Mouse (Mus musculus) ES-Bruce4 (cell line): ENCODE measurements at regions not wholly inside any gene's neighbourhood (a gene's known extent, or its start where the extent isn't known, plus 50 kb on each side); places are given as distances from the start of the nearest gene placed in this dataset.

ENCODE experiments used
- H3K27ac ChIP-seq: 2 replicates; pipeline ENCODE4 v1.5.1; 2012; ENCODE audit warnings: low read length, inconsistent platforms; ENCODE audit not compliant: insufficient read depth
- H3K27me3 ChIP-seq: 2 replicates; pipeline ENCODE4 v1.6.1; 2012; ENCODE audit warnings: mild to moderate bottlenecking, low read length, inconsistent platforms; ENCODE audit not compliant: control insufficient read depth, poor library complexity, insufficient read depth, severe bottlenecking
- H3K36me3 ChIP-seq: 2 replicates; pipeline ENCODE4 v1.6.1; 2012; ENCODE audit warnings: inconsistent platforms, mild to moderate bottlenecking, low read length, moderate library complexity; ENCODE audit not compliant: control insufficient read depth, poor library complexity, insufficient read depth, severe bottlenecking
- H3K4me1 ChIP-seq: one replicate; pipeline ENCODE4 v1.8.1; 2011; ENCODE audit warnings: low read length; ENCODE audit not compliant: control insufficient read depth, insufficient read depth
- H3K4me3 ChIP-seq: 2 replicates; pipeline ENCODE4 v1.5.1; 2011; ENCODE audit warnings: low read depth, mild to moderate bottlenecking, low read length
- H3K9ac ChIP-seq: 2 replicates; pipeline ENCODE4 v1.6.1; 2012; ENCODE audit warnings: low read depth, mild to moderate bottlenecking, inconsistent platforms; ENCODE audit not compliant: poor library complexity, severe bottlenecking
- H3K9me3 ChIP-seq: replicated peaks from 2 replicates; pipeline ENCODE4 v1.6.1; 2012; ENCODE audit warnings: mild to moderate bottlenecking, low read length, inconsistent platforms; ENCODE audit not compliant: control insufficient read depth, poor library complexity, insufficient read depth, severe bottlenecking
- CTCF ChIP-seq: IDR thresholded peaks from one replicate; pipeline ENCODE4 v1.8.1; 2011; ENCODE audit warnings: low read depth, low read length
- EP300 ChIP-seq: IDR thresholded peaks from 2 replicates; pipeline ENCODE4 v1.6.1; 2011; ENCODE audit warnings: low read depth, low read length; ENCODE audit not compliant: insufficient read depth
- POLR2A ChIP-seq: IDR thresholded peaks from one replicate; pipeline ENCODE4 v1.8.1; 2011; ENCODE audit warnings: low read length; ENCODE audit not compliant: insufficient read depth

DNA sequence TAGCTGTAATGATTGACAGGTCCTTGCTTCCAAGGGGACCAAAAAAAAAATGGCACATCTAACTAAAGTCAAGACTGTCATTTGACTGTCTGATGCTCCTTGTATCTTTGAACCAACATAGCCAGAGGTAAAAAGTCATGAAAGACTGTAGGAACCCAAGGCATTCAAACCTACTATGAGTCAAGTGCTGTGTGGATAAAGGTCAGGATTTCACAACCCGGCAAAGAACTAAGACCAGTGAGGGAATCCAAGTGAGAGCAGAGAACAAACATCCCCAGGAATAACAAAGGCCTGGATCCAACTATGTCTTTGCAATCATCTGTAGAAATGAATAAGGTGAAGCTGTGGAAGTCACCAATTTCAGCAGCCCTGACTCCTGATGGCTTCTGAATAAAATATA lies 218.2 kb upstream of the Usp24 start:
- H3K9ac ChIP-seq = no peak overlapping the region
- no peak overlapping the region for H3K27ac ChIP-seq
- no peaks in the 10 kb centered on the region; the same call in 1 of the 2 replicates for H3K9me3 ChIP-seq
- no peaks in the 10 kb centered on the region for H3K4me1 ChIP-seq
- TF ChIP-seq POLR2A (no peak), CTCF (no peak), EP300 (no peak)
- H3K27me3 ChIP-seq = no peaks in the 10 kb centered on the region; the same call in 1 of the 2 replicates
- H3K36me3 ChIP-seq = no peaks in the 10 kb centered on the region
- H3K4me3 ChIP-seq = no peak overlapping the region

DNA sequence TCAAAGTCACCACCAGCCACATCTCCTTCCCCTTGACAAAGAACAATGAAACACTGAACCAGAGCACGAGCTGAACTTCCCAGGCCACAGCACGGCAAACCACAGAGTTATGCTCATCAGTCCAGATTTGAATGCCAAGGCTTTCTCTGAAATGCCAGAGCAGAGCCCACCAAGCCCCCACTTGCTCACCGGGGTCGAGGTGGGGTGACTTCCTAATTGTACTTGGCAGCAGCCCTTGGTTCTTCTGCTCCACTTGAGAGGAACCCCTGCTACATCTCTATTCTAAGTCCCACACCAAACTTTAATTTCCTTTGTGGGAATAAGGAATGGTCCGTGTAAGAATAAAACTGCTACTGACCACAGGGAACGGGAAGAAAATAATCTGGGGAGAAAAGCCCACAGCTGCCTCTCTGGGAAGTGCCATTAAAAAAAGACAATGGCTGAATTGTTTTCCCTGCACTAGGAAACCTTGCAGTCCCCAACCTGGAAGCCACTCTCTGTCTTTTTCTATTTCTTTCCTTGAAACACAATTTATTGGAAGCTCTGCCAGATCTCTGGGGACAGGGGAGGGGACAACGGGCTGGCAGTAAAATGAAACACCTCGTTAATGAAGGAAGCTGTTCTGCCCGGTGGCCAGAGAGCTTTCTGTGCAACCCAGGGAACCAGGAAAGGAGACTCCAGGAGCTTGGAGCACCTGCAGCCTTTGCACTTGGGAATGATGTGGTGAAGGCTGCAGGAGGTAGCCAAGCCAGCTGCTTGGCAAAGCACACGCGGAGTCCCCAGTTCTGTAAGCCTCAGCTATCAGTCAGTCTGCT lies 215.6 kb upstream of the Usp24 start:
- TF ChIP-seq EP300 = no peak
- TF ChIP-seq CTCF = no peak
- no peak for TF ChIP-seq POLR2A
- H3K27ac ChIP-seq = no peak overlapping the region
- no peaks in the 10 kb centered on the region for H3K4me1 ChIP-seq

DNA sequence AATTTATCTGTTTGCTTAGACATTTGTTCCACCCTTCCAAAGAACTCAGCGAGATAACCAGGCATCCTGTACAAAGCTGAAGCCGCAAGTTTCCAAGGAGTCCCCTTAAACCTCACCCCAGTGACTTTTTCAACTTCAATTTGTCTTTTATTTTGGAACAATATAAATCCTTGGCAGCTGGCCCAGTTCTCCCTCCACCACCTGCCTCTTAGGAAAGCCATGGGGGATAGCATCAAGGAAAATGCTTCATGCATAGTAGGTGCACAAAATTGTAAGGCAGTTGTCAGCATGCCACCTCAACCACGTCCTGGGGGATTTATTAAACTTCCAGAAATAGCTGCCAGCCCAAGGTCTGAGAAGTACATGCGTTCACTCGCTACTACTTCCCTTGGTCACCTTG lies 214.1 kb upstream of the Usp24 start:
- H3K36me3 ChIP-seq = no peaks in the 10 kb centered on the region
- H3K9me3 ChIP-seq = no peaks in the 10 kb centered on the region
- H3K27ac ChIP-seq = no peak overlapping the region
- no peak overlapping the region for H3K4me3 ChIP-seq
- TF ChIP-seq CTCF = no peak
- H3K27me3 ChIP-seq = no peaks in the 10 kb centered on the region
- H3K4me1 ChIP-seq = no peaks in the 10 kb centered on the region
- no peak overlapping the region for H3K9ac ChIP-seq

More for the DNA sequence above, 215.6 kb upstream of the Usp24 start:
- Histone ChIP-seq H3K36me3 (no peaks in the 10 kb centered on the region), H3K9me3 (no peaks in the 10 kb centered on the region; the same call in 1 of the 2 replicates), H3K9ac (no peak overlapping the region), H3K4me3 (no peak overlapping the region), H3K27me3 (no peaks in the 10 kb centered on the region)

DNA sequence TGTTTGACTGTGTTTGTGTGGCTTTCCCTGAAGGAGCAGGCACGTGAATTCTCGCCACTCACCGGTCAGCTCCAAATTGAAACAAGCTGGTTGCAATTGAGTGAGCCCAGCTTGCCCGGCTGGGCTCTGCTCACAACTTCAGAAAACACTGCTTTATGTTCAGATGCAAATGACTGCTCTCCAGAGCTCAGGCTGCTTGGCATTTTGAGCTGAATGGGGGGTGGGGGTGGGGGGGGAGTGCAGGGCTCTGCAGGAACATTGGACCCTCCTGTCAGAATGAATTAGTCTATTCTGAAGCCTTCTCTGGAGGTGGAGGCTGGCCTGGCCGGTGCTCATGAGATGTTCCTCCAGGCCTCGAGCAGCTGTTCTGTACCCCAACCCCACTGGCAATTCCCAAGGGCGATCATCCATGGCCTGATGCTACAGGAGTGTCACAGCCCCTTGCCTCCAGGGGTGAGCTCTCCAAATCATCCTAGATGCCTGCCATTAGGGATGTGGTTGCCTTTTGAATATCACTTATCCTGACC lies 213.5 kb upstream of the Usp24 start:
- no peaks in the 10 kb centered on the region for H3K36me3 ChIP-seq
- H3K4me1 ChIP-seq = no peaks in the 10 kb centered on the region
- H3K27ac ChIP-seq = no peak overlapping the region
- H3K9ac ChIP-seq = no peak overlapping the region
- no peaks in the 10 kb centered on the region for H3K27me3 ChIP-seq
- H3K4me3 ChIP-seq = no peak overlapping the region
- TF ChIP-seq EP300 (no peak), POLR2A (no peak)
- H3K9me3 ChIP-seq = no peaks in the 10 kb centered on the region

GRCm38 (mm10) chr4:106103750-106104635 lies 212.0 kb upstream of the Usp24 start:
- Histone ChIP-seq H3K27ac (no peak overlapping the region), H3K9ac (no peak overlapping the region), H3K4me1 (no peaks in the 10 kb centered on the region), H3K9me3 (no peaks in the 10 kb centered on the region), H3K27me3 (no peaks in the 10 kb centered on the region), H3K36me3 (no peaks in the 10 kb centered on the region), H3K4me3 (no peak overlapping the region)
- TF ChIP-seq EP300 = no peak
- no peak for TF ChIP-seq POLR2A
- no peak for TF ChIP-seq CTCF
